Mouse (Mus musculus) lung, postnatal 0 days (tissue): ENCODE measurements at regions not wholly inside any gene's neighbourhood (a gene's known extent, or its start where the extent isn't known, plus 50 kb on each side); places are given as distances from the start of the nearest gene placed in this dataset.

Experiments used
- CTCF ChIP-seq: IDR thresholded peaks from 2 replicates; pipeline ENCODE4 v1.5.1; 2016; ENCODE audit warnings: antibody characterized with exemption, mild to moderate bottlenecking
- EP300 ChIP-seq: IDR thresholded peaks from 2 replicates; pipeline ENCODE4 v1.6.1; 2016; ENCODE audit warnings: antibody characterized with exemption, mild to moderate bottlenecking, control low read depth

DNA sequence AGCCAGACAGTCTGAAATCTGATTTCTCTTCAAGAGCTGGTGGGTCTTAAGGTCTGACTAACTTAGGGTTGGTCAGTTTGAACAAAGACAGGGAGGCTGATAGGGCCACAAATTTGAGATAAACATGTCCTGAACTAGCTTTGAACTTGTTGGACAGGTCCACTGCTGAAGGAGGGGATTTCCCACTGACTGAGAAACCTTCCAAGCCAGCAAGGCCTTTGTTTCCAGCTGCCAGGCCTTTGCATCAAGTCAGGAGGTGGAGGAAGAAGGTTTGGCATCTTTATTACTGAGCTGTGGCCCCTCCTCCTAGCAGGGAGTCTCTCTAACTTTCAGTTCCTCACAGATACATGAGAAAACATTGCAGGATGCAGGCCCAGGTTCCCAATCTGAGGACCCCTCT is 636.2 kb downstream of the Zfp706 start:
- no peak for TF ChIP-seq CTCF
- TF ChIP-seq EP300 = no peak
